Mouse (Mus musculus) splenic B cell, adult 2 months (primary cell): ENCODE data around the gene Mdga2.

Experiments used
- DNase-seq: peaks from one replicate; pipeline ENCODE4 v3.0.0-alpha.2; 2011; ENCODE audit warnings: low read depth, low spot score
- H3K27me3 ChIP-seq: 2 replicates; pipeline ENCODE4 v1.6.1; 2012; ENCODE audit warnings: mild to moderate bottlenecking, low read length, moderate library complexity, mixed read lengths; ENCODE audit not compliant: control insufficient read depth, poor library complexity, insufficient read depth, severe bottlenecking
- H3K36me3 ChIP-seq: 2 replicates; pipeline ENCODE4 v1.6.1; 2012; ENCODE audit warnings: mild to moderate bottlenecking, low read length, moderate library complexity, mixed read lengths; ENCODE audit not compliant: control insufficient read depth, poor library complexity, insufficient read depth, severe bottlenecking

The Mdga2 gene

GRCm38 (mm10) chr12:66443340-66443739 is 779.0 kb downstream of the Mdga2 start:
- H3K36me3 ChIP-seq: no peaks in the 10 kb centered on the region
- DNase-seq: no peak
- no peaks in the 10 kb centered on the region for H3K27me3 ChIP-seq
